Mouse (Mus musculus) heart, embryonic 13.5 days (tissue): Measurements from ENCODE around the gene Ofcc1. TPM values are rescaled to one million over a fixed set of nuclear protein-coding genes. Genes with fewer than 3 reads are reported as not detected.

Experiments
- ATAC-seq: fragments of 200-750 bp; cut with Nextera tagmentation; 2 replicates; pipeline ENCODE4 v1.8.0; 2017; ENCODE audit warnings: moderate TSS enrichment; ENCODE audit not compliant: insufficient number of reproducible peaks, low FRiP score, low TSS enrichment; ENCODE audit errors: extremely low read depth
- H3K27ac ChIP-seq: fragments of 300-500 bp; sonication (generic); replicated peaks from 2 replicates; pipeline ENCODE4 v1.5.1; 2015; ENCODE audit warnings: moderate library complexity, mild to moderate bottlenecking, inconsistent platforms
- H3K27me3 ChIP-seq: fragments of 300-500 bp; sonication (generic); replicated peaks from 2 replicates; pipeline ENCODE4 v1.6.1; 2015; ENCODE audit warnings: mild to moderate bottlenecking, inconsistent platforms
- H3K36me3 ChIP-seq: fragments of 300-500 bp; sonication (generic); 2 replicates; pipeline ENCODE4 v1.6.1; 2015; ENCODE audit warnings: mild to moderate bottlenecking, inconsistent platforms
- H3K4me1 ChIP-seq: fragments of 300-500 bp; sonication (generic); 2 replicates; pipeline ENCODE4 v1.6.1; 2015; ENCODE audit warnings: inconsistent platforms
- H3K4me2 ChIP-seq: fragments of 300-500 bp; sonication (generic); 2 replicates; pipeline ENCODE4 v1.6.1; 2015; ENCODE audit warnings: inconsistent platforms, mild to moderate bottlenecking, moderate library complexity
- H3K4me3 ChIP-seq: fragments of 300-500 bp; sonication (generic); 2 replicates; pipeline ENCODE4 v1.5.1; 2015; ENCODE audit warnings: moderate library complexity, mild to moderate bottlenecking, inconsistent platforms
- H3K9ac ChIP-seq: fragments of 300-500 bp; sonication (generic); 2 replicates; pipeline ENCODE4 v1.6.1; 2015; ENCODE audit warnings: inconsistent platforms, mild to moderate bottlenecking, moderate library complexity
- H3K9me3 ChIP-seq: fragments of 300-500 bp; sonication (generic); 2 replicates; pipeline ENCODE4 v1.6.1; 2016; ENCODE audit warnings: inconsistent platforms
- WGBS: fragments of 180-500 bp; shearing (Covaris S2); methylation state at CpG from one replicate; pipeline ENCODE4 v1.1.7; 2015; ENCODE audit warnings: mixed read lengths; 5-methylcytosine and 5-hydroxymethylcytosine counted together
- polyA plus RNA-seq: library from polyadenylated mRNA; unstranded; fragments of >200 nt; fragmentation: Nextera tagmentation; extraction: Ambion mirVana; gene quantifications from 2 replicates; pipeline ENCODE4 v1.2.1, GENCODE M21; 2015

Gene Ofcc1
- not detected in 2 replicates for polyA plus RNA-seq

DNA sequence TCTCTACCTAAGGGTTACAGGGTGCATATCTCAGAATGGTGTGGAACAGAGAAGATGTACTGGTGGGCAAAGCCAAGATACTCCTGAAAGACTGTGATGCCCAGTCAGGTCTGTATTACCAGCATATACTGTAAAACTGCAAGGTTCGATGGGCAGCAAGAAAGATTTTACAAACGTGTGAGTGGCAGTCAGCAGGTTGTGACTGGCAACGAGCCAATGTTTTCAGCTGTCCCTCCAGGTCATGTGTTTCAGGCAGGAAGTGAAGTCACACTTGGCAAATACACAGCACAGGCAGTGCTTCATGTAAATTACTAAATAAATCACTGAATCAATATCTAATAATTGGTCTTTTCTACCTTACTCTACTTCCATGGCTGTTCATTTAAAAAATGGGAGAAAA lies at the start of gene Ofcc1:
Gene Ofcc1 (minus strand): TSS at position 163 of the 400 bp plus-strand sequence.
- ATAC-seq: no peak
- Histone ChIP-seq H3K36me3 (no peaks in the 10 kb centered on the region), H3K4me3 (no peak within 1 kb of the TSS), H3K9ac (no peak within 1 kb of the TSS), H3K27ac (no peak within 1 kb of the TSS), H3K9me3 (no peaks in the 10 kb centered on the region), H3K4me1 (peaks cover 16% of the 10 kb centered on the region), H3K27me3 (no peaks in the 10 kb centered on the region), H3K4me2 (no peak within 1 kb of the TSS)
- 42% methylated on average over 3 of the region's 3 CpGs for WGBS

DNA sequence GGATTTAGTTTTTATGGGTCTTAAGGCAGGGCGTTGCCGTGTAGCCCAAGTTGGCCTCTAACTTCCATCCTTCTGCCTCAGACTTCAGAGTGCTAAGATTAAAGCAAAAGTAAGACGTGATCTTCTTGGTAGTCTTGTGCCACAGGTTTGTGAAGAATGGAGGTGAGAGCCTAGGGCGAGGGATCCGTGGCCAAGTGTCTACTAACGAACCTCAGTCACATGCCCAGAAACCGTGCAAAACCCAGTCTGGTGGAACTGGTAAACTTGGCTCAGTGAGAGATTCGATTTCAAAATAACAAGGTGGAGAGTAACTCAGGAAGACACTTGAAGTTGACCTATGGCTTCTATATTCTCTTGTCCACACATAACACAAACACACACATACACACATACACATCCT lies 28.9 kb upstream of the Ofcc1 start:
- Histone ChIP-seq H3K9me3 (no peaks in the 10 kb centered on the region), H3K27ac (no peak overlapping the region), H3K4me2 (no peak overlapping the region), H3K27me3 (no peaks in the 10 kb centered on the region), H3K9ac (no peak overlapping the region), H3K36me3 (no peaks in the 10 kb centered on the region), H3K4me1 (peaks cover 10% of the 10 kb centered on the region; the same call in 1 of the 2 replicates), H3K4me3 (no peak overlapping the region)
- no peak for ATAC-seq
- 86% methylated on average over 8 of the region's 8 CpGs for WGBS

DNA sequence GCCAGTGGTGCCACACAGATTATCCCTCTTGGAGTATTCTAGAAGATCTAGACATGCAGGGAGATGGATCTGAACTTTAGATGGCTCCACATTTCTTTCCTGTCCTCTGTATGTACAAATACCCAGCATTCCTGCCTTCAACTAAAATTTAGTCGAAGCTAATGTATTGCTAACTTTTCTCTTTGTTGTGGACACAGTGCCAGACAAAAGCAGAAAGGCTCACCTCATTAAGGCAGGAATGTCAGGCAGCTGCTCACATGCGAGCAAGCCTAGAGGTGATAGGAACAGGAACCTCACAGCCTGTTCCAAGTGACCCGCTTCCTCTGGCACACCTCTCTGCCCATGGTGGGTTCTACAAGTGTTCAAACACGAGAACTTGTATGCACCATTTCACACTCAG lies 26.2 kb upstream of the Ofcc1 start:
- Histone ChIP-seq H3K4me2 (no peak overlapping the region), H3K36me3 (no peaks in the 10 kb centered on the region)
- 35% methylated on average over 4 of the region's 4 CpGs for WGBS

DNA sequence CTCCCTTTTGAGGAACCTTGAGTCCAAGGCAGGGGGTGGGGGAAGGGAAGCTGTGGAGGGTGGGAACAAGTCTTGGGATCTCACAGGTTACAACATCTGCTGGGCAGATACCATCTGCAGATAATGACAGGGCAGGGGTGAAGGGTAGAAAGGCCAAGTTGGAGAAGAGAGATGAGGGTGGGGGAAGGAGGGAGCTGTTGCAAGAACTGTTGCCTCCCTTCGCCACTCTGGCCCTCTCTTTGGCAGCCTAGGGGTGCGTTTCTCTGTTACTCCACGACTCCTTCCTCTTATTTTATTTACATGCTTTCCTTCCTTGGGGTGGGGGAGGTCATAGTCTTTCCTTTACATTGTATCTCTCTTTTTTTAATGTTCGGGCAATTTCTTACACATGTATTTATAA lies 23.7 kb upstream of the Ofcc1 start:
- H3K9me3 ChIP-seq: 0 out of 2 replicates have a peak, but pooled peaks cover 4% of the 10 kb centered on the region
- H3K9ac ChIP-seq: no peak overlapping the region
- H3K27ac ChIP-seq: no peak overlapping the region
- H3K36me3 ChIP-seq: no peaks in the 10 kb centered on the region
- H3K4me1 ChIP-seq: peaks cover 10% of the 10 kb centered on the region; the same call in 1 of the 2 replicates
- no peak overlapping the region for H3K4me3 ChIP-seq
- no peak for ATAC-seq
- no peaks in the 10 kb centered on the region for H3K27me3 ChIP-seq
- H3K4me2 ChIP-seq: no peak overlapping the region
- WGBS: 58% methylated on average over 4 of the region's 4 CpGs

More for the DNA sequence above, 26.2 kb upstream of the Ofcc1 start:
- no peaks in the 10 kb centered on the region for H3K27me3 ChIP-seq
- H3K4me1 ChIP-seq: peaks cover 10% of the 10 kb centered on the region; the same call in 1 of the 2 replicates
- no peak overlapping the region for H3K27ac ChIP-seq
- H3K9ac ChIP-seq: no peak overlapping the region
- H3K9me3 ChIP-seq: no peaks in the 10 kb centered on the region
- ATAC-seq: no peak
- H3K4me3 ChIP-seq: no peak overlapping the region

DNA sequence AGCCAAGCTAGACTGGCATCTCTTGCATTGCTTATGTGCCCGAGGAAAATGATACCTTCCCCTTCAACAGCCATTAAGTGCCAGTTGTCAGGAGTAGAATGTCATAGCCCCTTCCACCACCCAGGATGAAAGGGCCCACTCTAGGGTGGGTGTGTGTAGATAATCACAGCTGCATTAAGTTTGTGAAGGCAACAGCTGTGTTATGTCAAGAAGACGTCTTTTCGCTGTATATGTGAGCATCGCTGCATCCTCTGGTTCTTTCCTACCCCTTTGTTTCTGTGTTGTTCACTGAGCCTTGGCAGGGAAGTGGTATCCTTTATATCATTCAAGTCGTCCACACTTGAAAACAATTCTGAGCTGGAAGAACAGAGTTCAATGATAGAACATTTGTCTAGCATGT lies 15.5 kb upstream of the Ofcc1 start:
- H3K27me3 ChIP-seq: no peaks in the 10 kb centered on the region
- no peak for ATAC-seq
- WGBS: 62% methylated on average over 5 of the region's 5 CpGs
- H3K9ac ChIP-seq: no peak overlapping the region
- no peaks in the 10 kb centered on the region for H3K4me1 ChIP-seq
- H3K4me3 ChIP-seq: no peak overlapping the region
- no peak overlapping the region for H3K4me2 ChIP-seq
- no peak overlapping the region for H3K27ac ChIP-seq
- H3K36me3 ChIP-seq: no peaks in the 10 kb centered on the region
- peaks cover 10% of the 10 kb centered on the region; the same call in 1 of the 2 replicates for H3K9me3 ChIP-seq

DNA sequence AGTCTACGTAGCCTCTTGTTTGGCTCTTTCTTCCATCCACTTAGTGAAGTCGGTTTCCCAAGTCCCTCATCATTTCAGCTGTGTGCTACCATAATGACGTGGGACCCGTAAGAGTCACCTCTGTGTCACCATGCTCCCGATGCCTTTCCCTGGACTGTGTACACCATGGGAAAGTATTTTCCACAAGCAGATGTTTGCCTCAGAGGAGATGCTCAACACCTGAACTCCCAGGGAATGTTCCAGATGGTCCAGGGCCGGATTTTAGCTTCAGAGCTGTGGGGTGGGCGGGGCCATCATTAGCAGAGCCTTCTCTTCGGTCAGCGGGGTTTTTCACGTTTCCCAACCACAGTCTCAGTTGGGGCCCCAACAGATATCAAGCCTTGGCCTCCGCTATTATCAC lies 5.5 kb upstream of the Ofcc1 start:
- 65% methylated on average over 11 of the region's 11 CpGs for WGBS
- peaks cover 4% of the 10 kb centered on the region; the same call in 1 of the 2 replicates for H3K9me3 ChIP-seq

DNA sequence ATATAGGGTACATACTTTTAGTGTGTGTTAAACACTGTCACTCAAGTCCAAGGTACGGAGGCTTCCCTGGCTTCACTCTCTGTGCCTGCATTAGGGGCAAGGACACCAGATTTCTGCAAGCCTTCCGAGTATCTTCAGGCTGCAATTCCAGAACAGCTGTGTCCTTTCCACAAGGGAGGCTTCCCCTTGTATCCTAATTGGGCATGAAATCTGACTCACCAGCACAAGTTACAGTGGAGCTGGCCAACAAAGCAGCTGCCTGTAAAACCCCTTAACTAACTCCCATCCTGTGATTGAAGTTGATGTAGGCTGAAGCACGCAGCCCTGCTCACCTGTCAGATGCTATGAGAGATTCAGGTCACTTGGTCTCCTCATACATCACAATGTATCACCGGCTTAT lies 3.6 kb upstream of the Ofcc1 start:
- no peak for ATAC-seq
- Histone ChIP-seq H3K4me2 (no peak overlapping the region), H3K9me3 (no peaks in the 10 kb centered on the region), H3K27me3 (no peaks in the 10 kb centered on the region), H3K9ac (no peak overlapping the region), H3K27ac (no peak overlapping the region), H3K4me1 (peaks cover 16% of the 10 kb centered on the region), H3K36me3 (no peaks in the 10 kb centered on the region), H3K4me3 (no peak overlapping the region)
- 63% methylated on average over 4 of the region's 4 CpGs for WGBS

More for the DNA sequence above, 5.5 kb upstream of the Ofcc1 start:
- Histone ChIP-seq H3K4me3 (no peak overlapping the region), H3K36me3 (no peaks in the 10 kb centered on the region), H3K4me2 (no peak overlapping the region), H3K9ac (no peak overlapping the region), H3K27me3 (no peaks in the 10 kb centered on the region), H3K4me1 (no peaks in the 10 kb centered on the region), H3K27ac (no peak overlapping the region)
- no peak for ATAC-seq

DNA sequence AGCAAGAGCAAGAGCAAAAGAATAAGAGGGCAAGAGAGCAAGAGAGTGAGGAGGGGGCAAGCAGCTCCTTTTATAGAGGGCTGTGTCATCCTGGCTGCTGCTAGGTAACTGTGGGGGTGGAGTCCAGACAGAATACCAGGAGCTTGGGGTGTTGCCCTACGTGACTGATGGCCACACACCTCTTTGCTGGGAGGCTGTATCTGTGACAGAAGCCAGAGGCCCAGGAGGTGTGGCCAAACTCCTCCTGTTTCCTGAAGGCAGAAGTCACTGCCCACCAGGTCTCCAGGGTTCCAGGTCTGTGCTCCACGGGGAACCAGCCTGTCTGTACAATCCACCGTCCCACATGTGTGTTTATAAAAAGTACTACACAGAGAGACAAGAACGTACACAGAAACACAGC lies 558 bp downstream of the Ofcc1 start:
- Histone ChIP-seq H3K4me3 (no peak overlapping the region), H3K36me3 (no peaks in the 10 kb centered on the region), H3K27me3 (no peaks in the 10 kb centered on the region), H3K9ac (no peak overlapping the region), H3K4me2 (no peak overlapping the region), H3K27ac (no peak overlapping the region), H3K4me1 (peaks cover 16% of the 10 kb centered on the region), H3K9me3 (no peaks in the 10 kb centered on the region)
- ATAC-seq: no peak
- 30% methylated on average over 4 of the region's 4 CpGs for WGBS

DNA sequence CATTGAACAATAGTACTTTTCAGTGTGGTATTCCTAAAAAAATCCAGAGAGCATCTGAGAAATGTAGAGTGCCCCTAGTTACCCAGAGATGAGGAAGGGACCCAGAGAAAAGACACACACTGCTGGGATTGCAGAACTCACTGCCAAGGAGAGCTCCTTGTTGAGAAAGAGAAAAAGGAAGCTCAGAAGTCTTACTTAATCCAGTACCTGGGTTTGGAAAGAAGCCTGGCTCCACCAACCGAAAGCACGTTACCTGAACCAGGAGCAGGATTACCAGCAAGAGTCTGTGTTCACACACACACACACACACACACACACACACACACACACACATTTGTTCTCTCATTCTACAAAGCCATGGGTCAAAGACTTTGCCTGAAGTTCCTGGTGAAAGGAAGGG lies 14.2 kb downstream of the Ofcc1 start:
- Histone ChIP-seq H3K9me3 (no peaks in the 10 kb centered on the region), H3K27ac (no peak overlapping the region), H3K36me3 (no peaks in the 10 kb centered on the region), H3K4me1 (no peaks in the 10 kb centered on the region), H3K4me3 (no peak overlapping the region), H3K4me2 (no peak overlapping the region), H3K27me3 (no peaks in the 10 kb centered on the region), H3K9ac (no peak overlapping the region)
- ATAC-seq: no peak
- 96% methylated on average over 2 of the region's 2 CpGs for WGBS

DNA sequence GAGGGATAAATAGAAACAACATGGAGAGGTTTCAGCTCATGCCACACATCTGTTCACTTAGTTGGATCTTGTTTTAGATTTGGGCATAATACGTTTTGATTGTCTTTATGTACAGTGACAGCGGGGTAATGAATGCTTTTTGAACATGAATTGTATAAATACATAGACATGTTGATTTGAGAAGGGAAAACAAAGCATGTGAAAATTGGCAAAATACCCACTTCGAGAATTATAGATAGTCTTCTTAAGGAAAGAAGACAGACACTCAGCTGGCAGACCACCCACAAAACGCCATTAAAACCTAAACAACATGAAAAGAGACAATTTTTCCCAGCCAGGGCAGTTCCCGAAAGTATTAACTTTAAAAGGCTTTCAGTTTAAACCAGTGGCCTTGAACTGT lies 37.9 kb downstream of the Ofcc1 start:
- no peak overlapping the region for H3K4me3 ChIP-seq
- no peak for ATAC-seq
- H3K9ac ChIP-seq: no peak overlapping the region
- 72% methylated on average over 5 of the region's 5 CpGs for WGBS
- H3K27me3 ChIP-seq: no peaks in the 10 kb centered on the region
- no peaks in the 10 kb centered on the region for H3K9me3 ChIP-seq
- H3K4me2 ChIP-seq: no peak overlapping the region
- H3K4me1 ChIP-seq: no peaks in the 10 kb centered on the region
- no peak overlapping the region for H3K27ac ChIP-seq
- H3K36me3 ChIP-seq: no peaks in the 10 kb centered on the region

DNA sequence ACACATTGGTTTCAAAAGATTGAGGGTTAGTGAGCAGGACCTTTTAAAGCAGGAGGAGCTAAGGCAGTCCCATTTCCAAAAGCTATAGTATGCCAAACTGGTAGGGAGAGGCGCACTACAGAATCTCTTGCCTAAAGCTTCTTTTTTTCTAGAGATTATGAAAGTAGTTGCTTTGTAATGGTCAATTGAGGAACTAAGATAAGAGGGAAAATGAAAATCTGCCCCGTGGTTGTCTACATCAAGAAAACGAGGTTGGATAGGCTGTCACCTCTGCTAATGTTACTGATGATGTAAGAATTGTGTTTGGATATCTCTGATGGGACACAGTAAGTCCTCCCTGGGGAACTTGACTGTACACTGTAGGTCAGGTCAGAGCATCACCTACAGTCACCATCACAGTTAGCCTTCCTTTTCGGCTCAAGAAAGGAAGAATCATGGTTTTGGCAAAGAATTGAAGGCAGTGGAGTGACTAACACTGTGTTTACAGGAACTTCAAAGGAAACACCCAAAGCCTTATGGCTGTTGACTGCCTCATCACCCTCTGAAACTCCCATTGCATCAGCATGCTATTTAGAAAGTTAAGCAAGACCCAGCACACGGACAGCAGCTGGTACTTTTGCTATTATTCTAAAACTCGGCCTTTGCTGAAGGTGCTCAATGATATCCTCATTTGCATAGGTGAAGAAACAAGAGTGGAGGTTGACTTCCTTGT lies 40.3 kb downstream of the Ofcc1 start:
- no peak overlapping the region for H3K9ac ChIP-seq
- H3K27ac ChIP-seq: no peak overlapping the region
- WGBS: 69% methylated on average over 6 of the region's 6 CpGs
- H3K27me3 ChIP-seq: no peaks in the 10 kb centered on the region
- no peak overlapping the region for H3K4me2 ChIP-seq
- no peak overlapping the region for H3K4me3 ChIP-seq
- H3K36me3 ChIP-seq: no peaks in the 10 kb centered on the region
- ATAC-seq: no peak
- no peaks in the 10 kb centered on the region for H3K9me3 ChIP-seq
- no peaks in the 10 kb centered on the region for H3K4me1 ChIP-seq

DNA sequence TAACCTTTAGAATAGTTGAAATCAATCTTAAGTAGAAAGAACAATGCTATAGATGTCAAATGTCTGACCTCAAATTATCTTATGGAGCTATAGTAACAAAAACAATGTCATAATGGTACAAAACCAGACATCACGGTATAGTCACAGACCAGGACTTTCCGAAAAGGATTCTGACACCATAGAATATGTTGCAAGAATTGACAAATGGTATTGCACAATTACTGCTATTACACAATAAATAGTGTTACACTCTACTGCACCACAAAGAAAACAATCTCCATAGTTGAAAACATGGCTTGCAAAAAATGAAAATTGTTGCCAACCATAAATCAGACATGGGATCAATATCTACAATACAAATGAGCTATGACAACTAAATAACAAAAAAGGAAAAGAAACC lies 43.5 kb downstream of the Ofcc1 start:
- no peaks in the 10 kb centered on the region for H3K27me3 ChIP-seq
- no peak for ATAC-seq
- H3K36me3 ChIP-seq: no peaks in the 10 kb centered on the region
- H3K4me2 ChIP-seq: no peak overlapping the region
- H3K27ac ChIP-seq: no peak overlapping the region
- no peaks in the 10 kb centered on the region for H3K9me3 ChIP-seq
- H3K4me3 ChIP-seq: no peak overlapping the region
- WGBS: 75% methylated on average over 2 of the region's 2 CpGs
- H3K9ac ChIP-seq: no peak overlapping the region
- no peaks in the 10 kb centered on the region for H3K4me1 ChIP-seq
